Mouse (Mus musculus) lung, embryonic 15.5 days (tissue): ENCODE results near the gene Spon2. TPM values are rescaled to one million over a fixed set of nuclear protein-coding genes. Genes with fewer than 3 reads are reported as not detected.

Experiments used
- ATAC-seq: fragments of 200-750 bp; cut with Nextera tagmentation; 2 replicates; pipeline ENCODE4 v1.8.0; 2017; ENCODE audit warnings: moderate number of reproducible peaks, borderline replicate concordance; ENCODE audit not compliant: low FRiP score, low TSS enrichment; ENCODE audit errors: extremely low read depth
- H3K27ac ChIP-seq: fragments of 300-500 bp; sonication (generic); 2 replicates; pipeline ENCODE4 v1.5.1; 2015; ENCODE audit warnings: moderate library complexity, mild to moderate bottlenecking, inconsistent platforms
- H3K27me3 ChIP-seq: fragments of 300-500 bp; sonication (generic); 2 replicates; pipeline ENCODE4 v1.6.1; 2015; ENCODE audit warnings: inconsistent platforms
- H3K36me3 ChIP-seq: fragments of 300-500 bp; sonication (generic); 2 replicates; pipeline ENCODE4 v1.6.1; 2015; ENCODE audit warnings: inconsistent platforms
- H3K4me1 ChIP-seq: fragments of 300-500 bp; sonication (generic); 2 replicates; pipeline ENCODE4 v1.6.1; 2015; ENCODE audit warnings: inconsistent platforms
- H3K4me2 ChIP-seq: fragments of 300-500 bp; sonication (generic); 2 replicates; pipeline ENCODE4 v1.6.1; 2015; ENCODE audit warnings: inconsistent platforms, mild to moderate bottlenecking, moderate library complexity
- H3K4me3 ChIP-seq: fragments of 300-500 bp; sonication (generic); 2 replicates; pipeline ENCODE4 v1.5.1; 2015; ENCODE audit warnings: mild to moderate bottlenecking, inconsistent platforms
- H3K9ac ChIP-seq: fragments of 300-500 bp; sonication (generic); 2 replicates; pipeline ENCODE4 v1.6.1; 2015; ENCODE audit warnings: inconsistent platforms
- H3K9me3 ChIP-seq: fragments of 300-500 bp; sonication (generic); 2 replicates; pipeline ENCODE4 v1.6.1; 2016; ENCODE audit warnings: inconsistent platforms
- WGBS: fragments of 180-500 bp; shearing (Covaris S2); methylation state at CpG from one replicate; pipeline ENCODE4 v1.1.7; 2015; 5-methylcytosine and 5-hydroxymethylcytosine counted together
- polyA plus RNA-seq: library from polyadenylated mRNA; unstranded; fragments of >200 nt; fragmentation: Nextera tagmentation; extraction: Ambion mirVana; gene quantifications from 2 replicates; pipeline ENCODE4 v1.2.1, GENCODE M21; 2015

Gene Spon2
- polyA plus RNA-seq, 1 experiment from 2014 or later = 26.4 TPM

- H3K9ac ChIP-seq = no peak overlapping the region
- no peak for ATAC-seq
- 43% methylated on average over 5 of the region's 5 CpGs for WGBS
Measured at GRCm38 (mm10) chr5:33230285-33230684, 12.0 kb upstream of the Spon2 start.

GRCm38 (mm10) chr5:33228428-33228827, 10.2 kb upstream of the Spon2 start:
- Histone ChIP-seq H3K4me1 (peaks cover 33% of the 10 kb centered on the region), H3K9me3 (no peaks in the 10 kb centered on the region), H3K27me3 (no peaks in the 10 kb centered on the region), H3K36me3 (no peaks in the 10 kb centered on the region), H3K27ac (peak overlapping the region; percentile 49), H3K9ac (no peak overlapping the region), H3K4me2 (no peak overlapping the region), H3K4me3 (no peak overlapping the region)
- 42% methylated on average over 5 of the region's 5 CpGs for WGBS
- peak; percentile 35; the same call in 1 of the 2 replicates for ATAC-seq

More at GRCm38 (mm10) chr5:33230285-33230684, 12.0 kb upstream of the Spon2 start:
- H3K4me1 ChIP-seq = peaks cover 37% of the 10 kb centered on the region
- no peaks in the 10 kb centered on the region for H3K27me3 ChIP-seq
- H3K9me3 ChIP-seq = no peaks in the 10 kb centered on the region
- no peak overlapping the region for H3K4me2 ChIP-seq
- no peak overlapping the region for H3K27ac ChIP-seq
- no peaks in the 10 kb centered on the region for H3K36me3 ChIP-seq
- H3K4me3 ChIP-seq = no peak overlapping the region

- Histone ChIP-seq H3K27ac (no peak overlapping the region), H3K4me2 (no peak overlapping the region), H3K36me3 (no peaks in the 10 kb centered on the region), H3K4me1 (peaks cover 46% of the 10 kb centered on the region), H3K4me3 (no peak overlapping the region), H3K9me3 (no peaks in the 10 kb centered on the region), H3K27me3 (no peaks in the 10 kb centered on the region), H3K9ac (no peak overlapping the region)
- 78% methylated on average over 5 of the region's 5 CpGs for WGBS
- no peak for ATAC-seq
Measured at GRCm38 (mm10) chr5:33225673-33226072, 7.4 kb upstream of the Spon2 start.

- 77% methylated on average over 7 of the region's 7 CpGs for WGBS
- H3K9ac ChIP-seq = no peak overlapping the region
- H3K9me3 ChIP-seq = no peaks in the 10 kb centered on the region
- H3K36me3 ChIP-seq = no peaks in the 10 kb centered on the region
- H3K27ac ChIP-seq = no peak overlapping the region
- no peak overlapping the region for H3K4me2 ChIP-seq
- no peak overlapping the region for H3K4me3 ChIP-seq
- H3K27me3 ChIP-seq = no peaks in the 10 kb centered on the region
- peaks cover 47% of the 10 kb centered on the region for H3K4me1 ChIP-seq
- no peak for ATAC-seq
Measured at GRCm38 (mm10) chr5:33224491-33224890, 6.2 kb upstream of the Spon2 start.

GRCm38 (mm10) chr5:33222841-33223744, 4.8 kb upstream of the Spon2 start:
- 37% methylated on average over 9 of the region's 9 CpGs for WGBS
- no peaks in the 10 kb centered on the region for H3K36me3 ChIP-seq
- peaks cover 50% of the 10 kb centered on the region for H3K4me1 ChIP-seq
- H3K27ac ChIP-seq = peak overlapping the region; percentile 60
- H3K4me3 ChIP-seq = no peak overlapping the region
- no peaks in the 10 kb centered on the region for H3K27me3 ChIP-seq
- no peak overlapping the region for H3K4me2 ChIP-seq
- no peak for ATAC-seq
- H3K9ac ChIP-seq = no peak overlapping the region
- H3K9me3 ChIP-seq = no peaks in the 10 kb centered on the region

GRCm38 (mm10) chr5:33222389-33222788, 4.1 kb upstream of the Spon2 start:
- Histone ChIP-seq H3K9me3 (no peaks in the 10 kb centered on the region), H3K9ac (no peak overlapping the region), H3K4me3 (no peak overlapping the region), H3K27me3 (no peaks in the 10 kb centered on the region), H3K4me1 (peaks cover 55% of the 10 kb centered on the region), H3K4me2 (no peak overlapping the region), H3K27ac (peak overlapping the region; percentile 60), H3K36me3 (no peaks in the 10 kb centered on the region)
- no peak for ATAC-seq
- 22% methylated on average over 6 of the region's 6 CpGs for WGBS

GRCm38 (mm10) chr5:33220350-33221044, 2.2 kb upstream of the Spon2 start:
- Histone ChIP-seq H3K27me3 (no peaks in the 10 kb centered on the region), H3K4me3 (no peak overlapping the region), H3K4me2 (no peak overlapping the region), H3K4me1 (peaks cover 67% of the 10 kb centered on the region), H3K27ac (no peak overlapping the region), H3K9ac (no peak overlapping the region), H3K36me3 (no peaks in the 10 kb centered on the region), H3K9me3 (no peaks in the 10 kb centered on the region)
- ATAC-seq = no peak
- WGBS = 75% methylated on average over 10 of the region's 10 CpGs

GRCm38 (mm10) chr5:33219831-33220230, 1.6 kb upstream of the Spon2 start:
- Histone ChIP-seq H3K27me3 (no peaks in the 10 kb centered on the region), H3K36me3 (no peaks in the 10 kb centered on the region), H3K4me1 (peaks cover 64% of the 10 kb centered on the region), H3K9me3 (no peaks in the 10 kb centered on the region), H3K4me3 (no peak overlapping the region), H3K4me2 (no peak overlapping the region), H3K27ac (no peak overlapping the region), H3K9ac (no peak overlapping the region)
- 92% methylated on average over 4 of the region's 4 CpGs for WGBS
- ATAC-seq = no peak

GRCm38 (mm10) chr5:33218746-33219449, 643 bp upstream of the Spon2 start:
- ATAC-seq = peak; percentile 9; the same call in 1 of the 2 replicates
- no peak overlapping the region for H3K4me2 ChIP-seq
- no peak overlapping the region for H3K9ac ChIP-seq
- H3K9me3 ChIP-seq = no peaks in the 10 kb centered on the region
- peak overlapping the region; percentile 86 for H3K27ac ChIP-seq
- H3K27me3 ChIP-seq = no peaks in the 10 kb centered on the region
- peaks cover 57% of the 10 kb centered on the region for H3K4me1 ChIP-seq
- no peaks in the 10 kb centered on the region for H3K36me3 ChIP-seq
- WGBS = 55% methylated on average over 20 of the region's 20 CpGs
- H3K4me3 ChIP-seq = no peak overlapping the region

GRCm38 (mm10) chr5:33217663-33218062, 592 bp downstream of the Spon2 start:
- Histone ChIP-seq H3K4me1 (peaks cover 52% of the 10 kb centered on the region), H3K27ac (peak overlapping the region; percentile 86), H3K4me3 (peak overlapping the region; percentile 14), H3K9ac (peak overlapping the region; percentile 22; the same call in 1 of the 2 replicates), H3K27me3 (no peaks in the 10 kb centered on the region), H3K4me2 (peak overlapping the region; percentile 45), H3K36me3 (no peaks in the 10 kb centered on the region), H3K9me3 (no peaks in the 10 kb centered on the region)
- peak; percentile 40; the same call in 1 of the 2 replicates for ATAC-seq
- WGBS = 36% methylated on average over 3 of the region's 3 CpGs

- Histone ChIP-seq H3K9ac (no peak overlapping the region), H3K4me2 (no peak overlapping the region), H3K27me3 (no peaks in the 10 kb centered on the region), H3K4me1 (peaks cover 34% of the 10 kb centered on the region), H3K9me3 (no peaks in the 10 kb centered on the region), H3K4me3 (no peak overlapping the region), H3K27ac (no peak overlapping the region), H3K36me3 (no peaks in the 10 kb centered on the region)
- no peak for ATAC-seq
- 64% methylated on average over 4 of the region's 4 CpGs for WGBS
Measured at GRCm38 (mm10) chr5:33214723-33215122, 3.5 kb downstream of the Spon2 start.
